Mouse (Mus musculus): ENCODE data around the gene 6330409D20Rik. TPM values are rescaled to one million over a fixed set of nuclear protein-coding genes. Genes with fewer than 3 reads are reported as not detected.

The 6330409D20Rik gene
- polyA plus RNA-seq, 1 experiment from 2014 or later: 3.2 TPM

DNA sequence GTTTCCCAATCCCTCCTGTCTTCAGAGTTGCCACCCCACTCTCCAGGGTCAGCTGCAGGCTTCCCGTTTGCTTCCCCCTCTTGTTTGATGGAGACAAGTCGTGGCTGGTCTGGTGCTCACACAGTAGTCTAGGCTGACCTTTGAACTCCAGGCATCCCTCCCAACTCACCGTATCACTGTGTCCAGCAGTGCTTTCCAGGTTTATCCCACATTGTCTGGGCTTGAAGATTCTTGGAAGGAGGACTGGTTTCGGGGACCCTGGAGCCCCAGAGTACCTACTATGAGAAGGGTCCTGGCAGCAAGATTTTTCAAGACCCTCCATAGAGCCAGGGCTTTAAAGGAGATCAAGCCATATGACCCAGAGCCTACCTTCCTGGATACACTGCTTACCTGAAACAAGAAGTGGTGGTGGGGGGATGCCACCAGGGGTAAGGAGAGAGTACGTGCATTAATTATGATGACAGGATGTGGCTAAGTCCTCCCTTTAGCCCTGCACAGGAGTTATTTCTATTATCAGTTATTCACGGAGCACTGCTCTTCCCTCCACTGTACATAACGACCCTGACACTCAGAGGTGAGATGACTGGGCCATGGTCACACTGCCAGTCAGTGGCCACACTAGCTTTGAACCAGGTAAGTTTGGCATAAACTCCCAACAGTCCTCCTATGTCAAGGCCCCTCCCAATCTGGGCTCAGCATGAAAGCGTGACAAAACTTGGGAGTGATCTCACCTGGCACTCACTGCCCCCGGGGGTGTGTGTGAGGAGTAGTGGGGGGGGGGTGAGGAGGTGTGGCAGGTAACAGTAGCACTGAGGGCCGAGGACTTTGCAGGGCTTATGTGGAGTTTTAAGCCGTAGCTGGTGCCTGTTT lies 26.5 kb downstream of the 6330409D20Rik start:
- peak overlapping the region; percentile 99 for H3K27ac ChIP-seq (replicated peaks; ENCODE audit: low read depth, low read length)
- H3K27me3 ChIP-seq (ENCODE audit: control insufficient read depth, insufficient read depth, low read length): no peaks in the 10 kb centered on the region
- H3K9ac ChIP-seq (replicated peaks; ENCODE audit: low read length): peak overlapping the region; percentile 95; the same call in 1 of the 2 replicates
- H3K4me3 ChIP-seq (replicated peaks; ENCODE audit: low read depth, low read length): 0 out of 2 replicates have a peak overlapping the region, but pooled peaks have one; percentile 89
- DNase-seq: no peak
- 68% methylated on average over 11 of the region's 11 CpGs for WGBS
- ATAC-seq (ENCODE audit: low FRiP score, low TSS enrichment): no peak
- peaks cover 19% of the 10 kb centered on the region for H3K36me3 ChIP-seq (ENCODE audit: control insufficient read depth, insufficient read depth, low read length)
- H3K4me1 ChIP-seq (ENCODE audit: control insufficient read depth, insufficient read depth, low read length): peaks cover 15% of the 10 kb centered on the region
- no peaks in the 10 kb centered on the region for H3K9me3 ChIP-seq (ENCODE audit: control insufficient read depth, low read length)
- H3K4me2 ChIP-seq (ENCODE audit: low read length): peak overlapping the region; percentile 97; the same call in 1 of the 2 replicates

DNA sequence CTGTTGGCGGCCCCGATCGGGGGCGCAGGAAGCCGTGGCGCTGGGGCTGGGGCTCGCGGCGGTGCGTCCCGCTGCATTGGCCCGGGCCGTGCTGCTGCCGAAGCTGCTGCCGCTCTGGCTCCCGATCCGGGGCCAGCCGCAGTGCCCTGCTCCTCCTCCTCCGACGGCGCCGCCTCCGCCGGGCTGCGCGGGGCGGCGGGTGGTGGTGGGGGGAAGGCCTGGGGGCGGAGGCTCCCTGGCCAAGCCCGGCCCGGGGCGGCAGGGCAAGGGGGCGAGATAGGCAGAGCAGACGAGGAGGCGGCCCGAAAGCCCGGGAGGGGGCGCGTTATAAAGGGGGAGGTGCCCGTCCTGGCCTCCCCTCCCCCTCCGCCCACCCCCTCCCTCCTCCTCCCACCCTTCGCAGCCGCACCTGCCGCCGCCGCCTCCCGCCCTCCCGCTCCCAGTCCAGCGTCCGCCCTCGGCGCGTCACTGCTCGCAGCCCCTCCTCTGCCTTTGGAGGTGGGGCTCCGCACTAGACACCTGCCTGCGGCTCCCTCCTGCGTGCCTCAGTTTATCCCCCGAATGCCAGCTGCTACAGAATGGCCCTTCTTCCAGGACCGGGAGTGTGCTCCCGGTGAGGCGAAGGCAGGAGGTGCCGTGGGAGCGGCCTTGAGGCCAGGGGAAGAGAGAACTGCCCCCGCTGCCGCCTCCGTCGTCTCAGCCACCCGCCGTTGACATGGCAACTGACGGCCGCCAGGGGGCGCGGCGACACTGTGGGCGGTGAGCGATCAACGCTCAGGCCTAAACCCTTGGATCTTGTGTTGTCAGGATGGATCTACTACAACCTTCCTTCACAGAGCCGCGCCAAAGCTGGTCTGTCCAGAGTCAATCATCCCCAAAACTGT lies 27.6 kb downstream of the 6330409D20Rik start, which contains the start of gene Cdk9:
Cdk9 (minus strand) TSS at position 143 of the 884 bp plus-strand sequence.
- peak within 1 kb of the TSS; percentile 95 for H3K9ac ChIP-seq (replicated peaks; ENCODE audit: low read length)
- no peaks in the 10 kb centered on the region for H3K27me3 ChIP-seq (ENCODE audit: control insufficient read depth, insufficient read depth, low read length)
- under 1% methylated on average over 53 of the region's 79 CpGs for WGBS
- H3K4me3 ChIP-seq (replicated peaks; ENCODE audit: low read depth, low read length): peak within 1 kb of the TSS; percentile 89
- ATAC-seq (ENCODE audit: low FRiP score, low TSS enrichment) (peak; percentile 89), DNase-seq (peak; percentile 95)
- H3K36me3 ChIP-seq (ENCODE audit: control insufficient read depth, insufficient read depth, low read length): peaks cover 31% of the 10 kb centered on the region
- no peaks in the 10 kb centered on the region for H3K9me3 ChIP-seq (ENCODE audit: control insufficient read depth, low read length)
- H3K4me2 ChIP-seq (ENCODE audit: low read length): peak within 1 kb of the TSS; percentile 97
- peak within 1 kb of the TSS; percentile 99 for H3K27ac ChIP-seq (replicated peaks; ENCODE audit: low read depth, low read length)
- peaks cover 15% of the 10 kb centered on the region for H3K4me1 ChIP-seq (ENCODE audit: control insufficient read depth, insufficient read depth, low read length)

DNA sequence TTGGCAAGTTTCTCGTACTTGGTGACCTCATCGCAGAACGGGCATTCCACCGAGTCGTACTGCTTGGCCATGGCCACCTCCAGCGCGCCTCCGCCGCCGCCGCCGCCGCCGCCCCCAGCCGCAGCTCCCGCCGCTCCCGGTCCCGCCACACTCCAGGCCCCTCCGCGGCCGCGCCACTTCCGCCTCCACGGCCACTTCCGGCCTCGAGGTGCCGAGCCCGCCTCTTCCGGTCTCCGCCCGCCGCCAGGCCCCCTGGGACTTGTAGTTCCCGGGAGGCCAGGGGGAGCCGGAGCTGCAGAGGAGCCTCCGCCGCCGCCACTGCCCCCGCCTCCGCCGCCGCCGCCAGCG lies 28.3 kb downstream of the 6330409D20Rik start:
- 0% methylated on average over 44 of the region's 44 CpGs for whole genome bisulfite sequencing
- Histone ChIP-seq H3K36me3 (ENCODE audit: control insufficient read depth, insufficient read depth, low read length) (peaks cover 37% of the 10 kb centered on the region), H3K9ac (replicated peaks; ENCODE audit: low read length) (peak overlapping the region; percentile 95), H3K4me1 (ENCODE audit: control insufficient read depth, insufficient read depth, low read length) (peaks cover 15% of the 10 kb centered on the region), H3K27me3 (ENCODE audit: control insufficient read depth, insufficient read depth, low read length) (no peaks in the 10 kb centered on the region), H3K4me3 (replicated peaks; ENCODE audit: low read depth, low read length) (peak overlapping the region; percentile 89), H3K9me3 (ENCODE audit: control insufficient read depth, low read length) (no peaks in the 10 kb centered on the region), H3K4me2 (ENCODE audit: low read length) (peak overlapping the region; percentile 97), H3K27ac (replicated peaks; ENCODE audit: low read depth, low read length) (peak overlapping the region; percentile 99)
- peak; percentile 88 for ATAC-seq (ENCODE audit: low FRiP score, low TSS enrichment)
- DNase-seq: peak; percentile 97

DNA sequence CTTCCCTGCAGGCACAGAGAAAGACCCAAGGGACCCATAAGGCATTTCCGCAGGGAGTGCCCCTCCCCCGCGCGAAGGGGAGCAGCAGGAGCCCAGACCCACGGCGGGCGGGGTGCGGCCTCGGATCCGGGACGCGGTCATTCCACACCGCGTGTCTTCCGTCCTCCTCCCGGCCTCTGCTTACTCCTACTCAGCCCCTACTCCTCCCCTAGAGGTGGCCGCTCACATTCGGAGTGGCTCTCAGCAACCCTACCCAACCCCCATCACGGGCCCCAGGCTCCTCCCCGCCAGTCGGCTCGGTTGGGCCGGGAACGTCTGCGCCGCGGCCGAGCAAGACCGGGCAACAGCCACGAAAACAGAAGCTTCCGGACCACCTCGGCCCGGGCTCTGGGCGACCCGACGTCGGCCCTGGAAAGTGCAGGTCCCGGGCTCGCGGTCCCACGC lies 28.7 kb downstream of the 6330409D20Rik start:
- peak overlapping the region; percentile 95 for H3K9ac ChIP-seq (replicated peaks; ENCODE audit: low read length)
- ATAC-seq (ENCODE audit: low FRiP score, low TSS enrichment) (peak; percentile 31), DNase-seq (peak; percentile 47)
- WGBS: under 1% methylated on average over 41 of the region's 41 CpGs
- peak overlapping the region; percentile 99 for H3K27ac ChIP-seq (replicated peaks; ENCODE audit: low read depth, low read length)
- H3K9me3 ChIP-seq (ENCODE audit: control insufficient read depth, low read length): no peaks in the 10 kb centered on the region
- peak overlapping the region; percentile 89 for H3K4me3 ChIP-seq (replicated peaks; ENCODE audit: low read depth, low read length)
- H3K4me2 ChIP-seq (ENCODE audit: low read length): peak overlapping the region; percentile 97
- peaks cover 15% of the 10 kb centered on the region for H3K4me1 ChIP-seq (ENCODE audit: control insufficient read depth, insufficient read depth, low read length)
- H3K27me3 ChIP-seq (ENCODE audit: control insufficient read depth, insufficient read depth, low read length): no peaks in the 10 kb centered on the region
- H3K36me3 ChIP-seq (ENCODE audit: control insufficient read depth, insufficient read depth, low read length): peaks cover 40% of the 10 kb centered on the region

DNA sequence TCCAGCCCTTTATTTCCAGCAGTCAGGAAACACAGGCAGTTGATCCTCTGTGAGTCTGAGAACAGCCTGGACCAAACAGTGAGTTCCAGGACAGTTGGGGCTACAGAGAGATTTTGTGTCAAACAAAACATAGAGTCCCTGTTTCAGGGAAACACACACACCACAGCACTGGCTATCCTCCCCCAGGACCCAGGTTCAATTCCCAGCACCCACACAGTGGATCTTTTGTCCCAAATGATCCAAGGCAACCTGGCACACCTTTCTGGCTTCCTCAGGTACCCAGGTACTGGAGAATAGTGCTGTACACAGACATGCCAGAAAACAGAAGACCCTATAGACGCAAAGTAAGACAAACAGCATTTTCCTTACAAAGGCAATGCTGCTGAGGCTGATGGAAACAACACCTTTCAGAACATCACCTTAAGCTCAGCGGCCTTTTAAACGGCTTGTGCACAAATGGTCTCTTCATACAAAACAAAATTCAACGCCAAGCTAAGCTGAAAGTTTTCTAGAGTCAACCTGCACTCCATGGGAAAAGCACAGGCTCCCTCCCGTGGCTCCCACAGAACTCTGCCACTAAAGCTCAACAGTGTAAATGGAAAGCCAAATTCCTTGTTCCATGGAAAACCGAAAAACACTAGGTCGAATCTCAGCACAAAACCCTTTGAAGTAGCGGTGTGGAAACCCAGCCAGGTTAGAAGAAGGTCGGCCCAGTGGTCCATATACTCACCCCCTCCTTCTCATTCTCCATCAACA lies 29.3 kb downstream of the 6330409D20Rik start:
- Histone ChIP-seq H3K4me1 (ENCODE audit: control insufficient read depth, insufficient read depth, low read length) (peaks cover 15% of the 10 kb centered on the region), H3K4me2 (ENCODE audit: low read length) (peak overlapping the region; percentile 97), H3K4me3 (replicated peaks; ENCODE audit: low read depth, low read length) (peak overlapping the region; percentile 89), H3K27me3 (ENCODE audit: control insufficient read depth, insufficient read depth, low read length) (no peaks in the 10 kb centered on the region), H3K27ac (replicated peaks; ENCODE audit: low read depth, low read length) (no peak overlapping the region), H3K9ac (replicated peaks; ENCODE audit: low read length) (peak overlapping the region; percentile 95), H3K9me3 (ENCODE audit: control insufficient read depth, low read length) (no peaks in the 10 kb centered on the region), H3K36me3 (ENCODE audit: control insufficient read depth, insufficient read depth, low read length) (peaks cover 46% of the 10 kb centered on the region)
- DNase-seq (no peak), ATAC-seq (ENCODE audit: low FRiP score, low TSS enrichment) (no peak)
- 35% methylated on average over 9 of the region's 9 CpGs for WGBS

DNA sequence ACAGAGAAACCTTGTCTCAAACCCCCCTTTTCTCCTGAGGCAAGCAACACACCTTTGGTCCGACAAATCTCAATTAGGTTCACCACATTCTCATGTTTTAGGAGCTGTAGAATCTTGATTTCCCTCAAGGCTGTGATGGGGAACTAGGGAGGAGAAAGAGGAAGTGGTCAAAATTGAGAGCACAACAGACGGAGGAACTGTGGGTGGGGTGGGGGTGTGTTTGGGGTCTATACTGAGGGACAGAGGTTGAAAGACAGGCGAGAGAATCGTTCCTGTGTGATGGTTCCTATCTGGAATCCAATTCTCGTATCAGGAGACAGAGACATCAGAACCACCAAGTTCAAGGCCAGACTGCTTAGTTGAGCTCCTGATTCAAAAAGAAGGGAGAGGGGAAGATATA lies 30.4 kb downstream of the 6330409D20Rik start:
- Histone ChIP-seq H3K4me1 (ENCODE audit: control insufficient read depth, insufficient read depth, low read length) (peaks cover 15% of the 10 kb centered on the region), H3K9ac (replicated peaks; ENCODE audit: low read length) (no peak overlapping the region), H3K4me3 (replicated peaks; ENCODE audit: low read depth, low read length) (no peak overlapping the region), H3K9me3 (ENCODE audit: control insufficient read depth, low read length) (no peaks in the 10 kb centered on the region), H3K27me3 (ENCODE audit: control insufficient read depth, insufficient read depth, low read length) (no peaks in the 10 kb centered on the region), H3K36me3 (ENCODE audit: control insufficient read depth, insufficient read depth, low read length) (peaks cover 57% of the 10 kb centered on the region), H3K4me2 (ENCODE audit: low read length) (no peak overlapping the region), H3K27ac (replicated peaks; ENCODE audit: low read depth, low read length) (no peak overlapping the region)
- DNase-seq: no peak
- 85% methylated on average over 5 of the region's 5 CpGs for WGBS
- ATAC-seq (ENCODE audit: low FRiP score, low TSS enrichment): no peak

DNA sequence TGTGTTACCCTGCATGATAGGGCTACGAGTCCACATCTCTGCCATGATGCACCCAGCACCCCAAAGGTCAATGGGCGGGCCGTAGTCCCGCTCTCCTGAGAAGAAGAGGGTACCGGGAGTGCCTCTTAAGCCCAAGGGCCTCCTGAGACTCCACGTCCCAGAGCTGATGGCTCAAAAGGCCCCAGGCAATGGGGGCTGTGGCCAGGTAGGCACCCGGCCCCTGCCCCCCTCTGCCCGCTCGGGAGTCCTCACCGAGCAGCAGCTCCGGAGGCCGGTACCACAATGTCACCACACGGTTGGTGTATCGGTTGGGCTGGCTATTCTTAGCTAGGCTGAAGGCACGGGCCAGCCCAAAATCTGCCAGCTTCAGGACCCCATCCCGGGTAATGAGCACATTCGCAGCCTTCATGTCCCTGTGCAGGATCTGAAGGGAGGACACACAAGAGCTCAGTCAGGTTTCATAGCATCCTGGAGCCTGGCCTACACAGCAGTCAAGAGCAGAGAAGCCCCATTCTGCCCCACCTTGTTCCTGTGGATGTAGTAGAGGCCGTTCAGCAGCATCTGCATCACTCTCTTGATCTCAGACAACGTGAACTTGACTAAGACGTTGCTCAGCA lies 31.2 kb downstream of the 6330409D20Rik start:
- WGBS: 95% methylated on average over 20 of the region's 20 CpGs
- peaks cover 65% of the 10 kb centered on the region for H3K36me3 ChIP-seq (ENCODE audit: control insufficient read depth, insufficient read depth, low read length)
- H3K9ac ChIP-seq (replicated peaks; ENCODE audit: low read length): no peak overlapping the region
- H3K4me2 ChIP-seq (ENCODE audit: low read length): no peak overlapping the region
- no peak overlapping the region for H3K4me3 ChIP-seq (replicated peaks; ENCODE audit: low read depth, low read length)
- no peak overlapping the region for H3K27ac ChIP-seq (replicated peaks; ENCODE audit: low read depth, low read length)
- H3K9me3 ChIP-seq (ENCODE audit: control insufficient read depth, low read length): no peaks in the 10 kb centered on the region
- no peak for ATAC-seq (ENCODE audit: low FRiP score, low TSS enrichment)
- peaks cover 15% of the 10 kb centered on the region for H3K4me1 ChIP-seq (ENCODE audit: control insufficient read depth, insufficient read depth, low read length)
- H3K27me3 ChIP-seq (ENCODE audit: control insufficient read depth, insufficient read depth, low read length): no peaks in the 10 kb centered on the region
- DNase-seq: no peak

DNA sequence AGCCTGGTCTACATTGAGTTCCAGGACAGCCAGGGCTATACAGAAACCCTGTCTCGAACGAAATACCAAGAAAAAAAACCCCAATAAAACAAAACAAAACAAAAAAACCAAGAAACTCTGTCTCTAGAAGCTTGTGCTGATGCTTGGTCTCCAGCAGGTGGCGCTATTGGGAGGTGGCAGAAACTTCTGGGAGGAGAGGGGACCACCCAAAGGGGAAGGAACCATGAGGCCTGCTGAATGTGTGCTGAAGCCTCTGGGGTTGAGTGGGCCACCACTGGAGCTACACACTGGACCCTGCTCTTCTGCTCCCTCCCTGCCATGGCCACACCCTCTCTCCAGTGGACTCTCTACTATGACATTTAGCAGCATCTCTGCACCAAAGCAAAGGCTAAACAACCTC lies 32.2 kb downstream of the 6330409D20Rik start:
- no peak overlapping the region for H3K4me3 ChIP-seq (replicated peaks; ENCODE audit: low read depth, low read length)
- H3K4me1 ChIP-seq (ENCODE audit: control insufficient read depth, insufficient read depth, low read length): peaks cover 8% of the 10 kb centered on the region
- H3K27me3 ChIP-seq (ENCODE audit: control insufficient read depth, insufficient read depth, low read length): no peaks in the 10 kb centered on the region
- WGBS: 45% methylated on average over 3 of the region's 3 CpGs
- no peak overlapping the region for H3K27ac ChIP-seq (replicated peaks; ENCODE audit: low read depth, low read length)
- H3K36me3 ChIP-seq (ENCODE audit: control insufficient read depth, insufficient read depth, low read length): peaks cover 75% of the 10 kb centered on the region
- ATAC-seq (ENCODE audit: low FRiP score, low TSS enrichment) (no peak), DNase-seq (peak; percentile 79)
- no peaks in the 10 kb centered on the region for H3K9me3 ChIP-seq (ENCODE audit: control insufficient read depth, low read length)
- H3K9ac ChIP-seq (replicated peaks; ENCODE audit: low read length): no peak overlapping the region
- H3K4me2 ChIP-seq (ENCODE audit: low read length): no peak overlapping the region

Measured in midbrain, embryonic 14.5 days (tissue).